Mouse (Mus musculus) ES-E14 (cell line): ENCODE measurements at regions not wholly inside any gene's neighbourhood (a gene's known extent, or its start where the extent isn't known, plus 50 kb on each side); places are given as distances from the start of the nearest gene placed in this dataset.

ENCODE experiments used
- DNase-seq: peaks from one replicate; pipeline ENCODE4 v3.0.0-alpha.2; 2013; ENCODE audit warnings: low read depth, low spot score
- H3K27ac ChIP-seq: 2 replicates; pipeline ENCODE4 v1.5.1; 2012; ENCODE audit warnings: low read depth, mild to moderate bottlenecking, low read length, moderate library complexity, mixed read lengths; ENCODE audit not compliant: poor library complexity, insufficient read depth, severe bottlenecking
- H3K36me3 ChIP-seq: 2 replicates; pipeline ENCODE4 v1.6.1; 2012; ENCODE audit warnings: mild to moderate bottlenecking, low read length, moderate library complexity, mixed read lengths; ENCODE audit not compliant: control insufficient read depth, poor library complexity, insufficient read depth, severe bottlenecking
- H3K4me1 ChIP-seq, 2 experiments: fragments of 150-350 bp in 1 of 2; sonication (generic) in 1 of 2; 2 replicates each; pipeline ENCODE4 v1.6.1; 2012; ENCODE audit warnings: low read length in 2 of 2, mild to moderate bottlenecking in 1 of 2, mixed read lengths in 1 of 2; ENCODE audit not compliant: control insufficient read depth in 2 of 2, insufficient read depth in 2 of 2, poor library complexity in 1 of 2
- H3K4me3 ChIP-seq, 2 experiments: fragments of 150-350 bp in 1 of 2; sonication (generic) in 1 of 2; 2 replicates each; pipeline ENCODE4 v1.5.1; 2012; ENCODE audit warnings: low read length in 2 of 2, low read depth in 1 of 2, mild to moderate bottlenecking in 1 of 2, mixed read lengths in 1 of 2; ENCODE audit not compliant: insufficient read depth in 1 of 2, poor library complexity in 1 of 2, severe bottlenecking in 1 of 2
- H3K9ac ChIP-seq: 2 replicates; pipeline ENCODE4 v1.6.1; 2012; ENCODE audit warnings: low read depth, mild to moderate bottlenecking, low read length, mixed read lengths; ENCODE audit not compliant: poor library complexity, insufficient read depth, severe bottlenecking
- H3K9me3 ChIP-seq: fragments of 150-350 bp; sonication (generic); 2 replicates; pipeline ENCODE4 v1.6.1; 2012; ENCODE audit warnings: low read depth, mild to moderate bottlenecking, low read length; ENCODE audit not compliant: control insufficient read depth, insufficient read depth
- CHD2 ChIP-seq: IDR thresholded peaks from 2 replicates; pipeline ENCODE4 v1.6.1; 2014; ENCODE audit warnings: mild to moderate bottlenecking, low read depth, low read length, inconsistent platforms
- HCFC1 ChIP-seq: IDR thresholded peaks from 2 replicates; pipeline ENCODE4 v1.6.1; 2012; ENCODE audit warnings: low read length, inconsistent platforms, borderline replicate concordance; ENCODE audit not compliant: insufficient read depth
- MAFK ChIP-seq: IDR thresholded peaks from 2 replicates; pipeline ENCODE4 v1.6.1; 2014; ENCODE audit warnings: mild to moderate bottlenecking, low read depth, low read length, inconsistent platforms; ENCODE audit not compliant: insufficient read depth
- ZC3H11A ChIP-seq: IDR thresholded peaks from 2 replicates; pipeline ENCODE4 v1.6.1; 2012; ENCODE audit warnings: low read depth, mild to moderate bottlenecking, inconsistent platforms, low read length, borderline replicate concordance
- ZNF384 ChIP-seq: IDR thresholded peaks from 2 replicates; pipeline ENCODE4 v1.6.1; 2012; ENCODE audit warnings: low read depth, low read length, inconsistent platforms
- in situ Hi-C, 2 experiments: fragments of 600-800 bp; cut with MboI; formaldehyde crosslinking; loops; one replicate each; pipeline ENCODE4 v1.15.1; 2025; ENCODE audit warnings: low sequenced_read_pairs in 2 of 2, inconsistent platforms in 1 of 2; ENCODE audit not compliant: unreplicated experiment in 2 of 2

GRCm38 (mm10) chr17:88316213-88316967 is 124.1 kb upstream of the Foxn2 start:
- Histone ChIP-seq H3K9ac (no peak overlapping the region), H3K27ac (no peak overlapping the region), H3K4me3 (no peak overlapping the region), H3K9me3 (no peaks in the 10 kb centered on the region), H3K36me3 (no peaks in the 10 kb centered on the region), H3K4me1 (peaks cover 2 to 6% of the 10 kb centered on the region in 2 experiments; a peak in 1 of 4 replicates)
- in situ Hi-C loops = no loop called here
- no peak for DNase-seq
- no peak for TF ChIP-seq ZC3H11A
- TF ChIP-seq ZNF384 = no peak
- TF ChIP-seq HCFC1 = no peak
- no peak for TF ChIP-seq CHD2
- no peak for TF ChIP-seq MAFK

GRCm38 (mm10) chr17:88317311-88317710 is 123.2 kb upstream of the Foxn2 start:
- H3K9me3 ChIP-seq = no peaks in the 10 kb centered on the region
- in situ Hi-C loops = no loop called here

GRCm38 (mm10) chr17:88317806-88318205 is 122.7 kb upstream of the Foxn2 start:
- DNase-seq = no peak
- H3K36me3 ChIP-seq = no peaks in the 10 kb centered on the region
- TF ChIP-seq HCFC1 = no peak
- TF ChIP-seq CHD2 = no peak
- no peak for TF ChIP-seq ZNF384
- no peak for TF ChIP-seq MAFK
- TF ChIP-seq ZC3H11A = no peak
- H3K9ac ChIP-seq = no peak overlapping the region
- H3K4me1 ChIP-seq = peaks cover 2 to 6% of the 10 kb centered on the region in 2 experiments; a peak in 1 of 4 replicates
- no peaks in the 10 kb centered on the region for H3K9me3 ChIP-seq
- in situ Hi-C loops = no loop called here
- H3K27ac ChIP-seq = no peak overlapping the region
- no peak overlapping the region for H3K4me3 ChIP-seq

More at GRCm38 (mm10) chr17:88317311-88317710, 123.2 kb upstream of the Foxn2 start:
- Histone ChIP-seq H3K4me3 (no peak overlapping the region), H3K36me3 (no peaks in the 10 kb centered on the region), H3K9ac (no peak overlapping the region), H3K4me1 (peaks cover 2 to 6% of the 10 kb centered on the region in 2 experiments; a peak in 1 of 4 replicates), H3K27ac (no peak overlapping the region)
- TF ChIP-seq CHD2 = no peak
- no peak for TF ChIP-seq HCFC1
- TF ChIP-seq MAFK = no peak
- TF ChIP-seq ZC3H11A = no peak
- no peak for TF ChIP-seq ZNF384
- no peak for DNase-seq

GRCm38 (mm10) chr17:88318207-88318791 is 122.2 kb upstream of the Foxn2 start:
- no peak for TF ChIP-seq HCFC1
- no peak for TF ChIP-seq CHD2
- no peak for TF ChIP-seq ZC3H11A
- TF ChIP-seq MAFK = no peak
- no peak for TF ChIP-seq ZNF384
- in situ Hi-C loops = no loop called here
- H3K27ac ChIP-seq = no peak overlapping the region
- H3K4me3 ChIP-seq = no peak overlapping the region
- H3K9me3 ChIP-seq = no peaks in the 10 kb centered on the region
- peaks cover 2 to 6% of the 10 kb centered on the region in 2 experiments; a peak in 1 of 4 replicates for H3K4me1 ChIP-seq
- DNase-seq = no peak
- no peaks in the 10 kb centered on the region for H3K36me3 ChIP-seq
- no peak overlapping the region for H3K9ac ChIP-seq
